Comparison of ENCODE assay signal across 10 mouse cellular contexts in genomic region chr5:28387531-28388179, GRCm38 (mm10).
DNase-seq lines count a peak whose midpoint lies in the region; ATAC-seq and TF ChIP-seq lines count a peak whose summit lies in the region.
"Had no signal": no experiment of that assay in that cellular context is flagged by ENCODE, and none has a peak within 500 bp of the region (broad histone marks: within the 10 kb centered on the region; RNA-seq: fewer than 3 reads in every experiment).

No protein-coding gene starts in this region.

- no peaks in the 10 kb centered on the region for H3K27me3 ChIP-seq in cerebellum, adult 2 months (ENCODE audit: control insufficient read depth, insufficient read depth, low read length)
- H3K27me3 ChIP-seq in hindbrain, embryonic 11.5 days (ENCODE audit: control insufficient read depth, insufficient read depth, low read length): no peaks in the 10 kb centered on the region
- H3K27me3 ChIP-seq in hindbrain, postnatal 0 days (ENCODE audit: insufficient read depth, low read length): no peaks in the 10 kb centered on the region
- H3K27me3 ChIP-seq in midbrain, embryonic 13.5 days: no peaks in the 10 kb centered on the region
- H3K27me3 ChIP-seq: liver, embryonic 13.5 days had no signal

- H3K4me1 ChIP-seq in cerebellum, adult 2 months (ENCODE audit: control insufficient read depth, insufficient read depth, low read length): peaks cover 10% of the 10 kb centered on the region; the same call in 1 of the 2 replicates
- no peaks in the 10 kb centered on the region for H3K4me1 ChIP-seq in hindbrain, embryonic 11.5 days (replicated peaks; ENCODE audit: control insufficient read depth, insufficient read depth, low read length)
- no peaks in the 10 kb centered on the region for H3K4me1 ChIP-seq in hindbrain, postnatal 0 days (ENCODE audit: insufficient read depth, low read length)
- H3K4me1 ChIP-seq in midbrain, embryonic 13.5 days (replicated peaks): no peaks in the 10 kb centered on the region
- H3K4me1 ChIP-seq: liver, embryonic 13.5 days had no signal

- peak; percentile 34 to 37 for DNase-seq in cerebellum, adult 2 months
- no peak for DNase-seq in cerebellum, adult 11-12 months
- DNase-seq in hindbrain, embryonic 11.5 days (ENCODE audit: low spot score): peak; percentile 4
- no peak for DNase-seq in hindbrain, postnatal 0 days (ENCODE audit: low spot score)
- peak; percentile 5 for DNase-seq in retina, embryonic 14.5 days (ENCODE audit: low spot score)
- no peak for DNase-seq in retina, postnatal 1 day
- no peak for DNase-seq in embryo, embryonic 10.5 days (ENCODE audit: low spot score)
- DNase-seq: adrenal gland, adult 8-10 months had no signal

- H3K4me2 ChIP-seq in hindbrain, embryonic 11.5 days (replicated peaks; ENCODE audit: low read depth, low read length): no peak overlapping the region
- H3K4me2 ChIP-seq in hindbrain, postnatal 0 days (ENCODE audit: low read depth, low read length): no peak overlapping the region
- H3K4me2 ChIP-seq in midbrain, embryonic 13.5 days (replicated peaks): no peak overlapping the region
- H3K4me2 ChIP-seq: liver, embryonic 13.5 days had no signal

- H3K9ac ChIP-seq in hindbrain, embryonic 11.5 days (ENCODE audit: low read depth, low read length): no peak overlapping the region
- H3K9ac ChIP-seq in hindbrain, postnatal 0 days (replicated peaks; ENCODE audit: low read length): no peak overlapping the region
- no peak overlapping the region; the same call in 1 of the 2 replicates for H3K9ac ChIP-seq in midbrain, embryonic 13.5 days (replicated peaks)
- H3K9ac ChIP-seq: liver, embryonic 13.5 days had no signal

- H3K4me3 ChIP-seq in cerebellum, adult 2 months (replicated peaks; ENCODE audit: insufficient read depth, low read depth, low read length): no peak overlapping the region
- no peak overlapping the region for H3K4me3 ChIP-seq in hindbrain, embryonic 11.5 days (ENCODE audit: low read depth, low read length)
- H3K4me3 ChIP-seq in hindbrain, postnatal 0 days (ENCODE audit: low read length): no peak overlapping the region
- H3K4me3 ChIP-seq in midbrain, embryonic 13.5 days (replicated peaks): no peak overlapping the region
- H3K4me3 ChIP-seq: liver, embryonic 13.5 days had no signal

- peaks cover 9% of the 10 kb centered on the region; the same call in 1 of the 2 replicates for H3K36me3 ChIP-seq in hindbrain, embryonic 11.5 days (ENCODE audit: control insufficient read depth, insufficient read depth, low read length)
- H3K36me3 ChIP-seq in hindbrain, postnatal 0 days (ENCODE audit: insufficient read depth, low read length): peaks cover 36% of the 10 kb centered on the region
- H3K36me3 ChIP-seq in midbrain, embryonic 13.5 days: peaks cover 52% of the 10 kb centered on the region

- ATAC-seq in hindbrain, embryonic 11.5 days (ENCODE audit: low FRiP score): no peak
- ATAC-seq in hindbrain, postnatal 0 days: no peak
- ATAC-seq in midbrain, embryonic 13.5 days: peak; percentile 45; the same call in 1 of the 2 replicates

- no peak for TF ChIP-seq POLR2A in cerebellum, adult 2 months (IDR thresholded peaks at IDR 0.05; ENCODE audit: borderline replicate concordance, insufficient read depth, low read length)

- no peak for TF ChIP-seq CTCF in cerebellum, adult 2 months (IDR thresholded peaks at IDR 0.05; ENCODE audit: borderline replicate concordance, insufficient read depth, low read depth, low read length)
- TF ChIP-seq CTCF in hindbrain, postnatal 0 days (IDR thresholded peaks at IDR 0.05; ENCODE audit: low read depth): no peak

- H3K27ac ChIP-seq in cerebellum, adult 2 months (ENCODE audit: insufficient read depth, low read length): no peak overlapping the region
- H3K27ac ChIP-seq in hindbrain, embryonic 11.5 days (ENCODE audit: low read depth, low read length): no peak overlapping the region
- H3K27ac ChIP-seq in hindbrain, postnatal 0 days: no peak overlapping the region
- H3K27ac ChIP-seq in midbrain, embryonic 13.5 days: peak overlapping the region; percentile 44
- H3K27ac ChIP-seq: liver, embryonic 13.5 days had no signal

- 28% methylated on average over 9 of the region's 9 CpGs for WGBS in cerebellum, adult 2 months
- 82% methylated on average over 9 of the region's 9 CpGs for WGBS in hindbrain, embryonic 11.5 days
- 77% methylated on average over 9 of the region's 9 CpGs for WGBS in hindbrain, postnatal 0 days
- WGBS in midbrain, embryonic 13.5 days: 81% methylated on average over 9 of the region's 9 CpGs

- H3K9me3 ChIP-seq in hindbrain, embryonic 11.5 days (ENCODE audit: control insufficient read depth, low read length): no peaks in the 10 kb centered on the region
- H3K9me3 ChIP-seq in hindbrain, postnatal 0 days (ENCODE audit: low read length): no peaks in the 10 kb centered on the region
- no peaks in the 10 kb centered on the region for H3K9me3 ChIP-seq in midbrain, embryonic 13.5 days
- H3K9me3 ChIP-seq: liver, embryonic 13.5 days had no signal

Comparison
In these comparisons a context has a peak if more than half of its experiments do, and no peak if none do; other contexts are left out.
1. DNase-seq: peak in cerebellum, adult 2 months (2 of 2), hindbrain, embryonic 11.5 days (single experiment) and retina, embryonic 14.5 days (single experiment); none in cerebellum, adult 11-12 months (single experiment), hindbrain, postnatal 0 days (single experiment), retina, postnatal 1 day (single experiment) and embryo, embryonic 10.5 days (single experiment).